Mouse (Mus musculus): ENCODE data around the gene Wdr31. TPM values are rescaled to one million over a fixed set of nuclear protein-coding genes. Genes with fewer than 3 reads are reported as not detected.

Gene Wdr31
- total RNA-seq, 2 experiments from 2014 or later, result 7.3 to 8.3 TPM

GRCm38 (mm10) chr4:62427978-62428758 is 42.5 kb downstream of the Wdr31 start:
- TF ChIP-seq CTCF (conservative IDR thresholded peaks at IDR 0.05), result no peak
- H3K4me3 ChIP-seq, result no peak overlapping the region
- no peak overlapping the region for H3K27ac ChIP-seq
- DNase-seq (ENCODE audit: low spot score in 2 of 2), result no peak

- TF ChIP-seq CTCF (conservative IDR thresholded peaks at IDR 0.05), result no peak
- Histone ChIP-seq H3K27ac (no peak overlapping the region), H3K4me3 (no peak overlapping the region)
- DNase-seq (ENCODE audit: low spot score in 2 of 2), result no peak
These were observed 44.8 kb downstream of the Wdr31 start for GRCm38 (mm10) chr4:62425891-62426290.

- DNase-seq (ENCODE audit: low spot score in 2 of 2), result no peak
- Histone ChIP-seq H3K27ac (peak overlapping the region; percentile 59; the same call in 1 of the 2 replicates), H3K4me3 (no peak overlapping the region)
- no peak for TF ChIP-seq CTCF (conservative IDR thresholded peaks at IDR 0.05)
These were observed 51.6 kb downstream of the Wdr31 start for GRCm38 (mm10) chr4:62419091-62419490.

- peak in 1 of 2 experiments; percentile 41 for DNase-seq (ENCODE audit: low spot score in 2 of 2)
- Histone ChIP-seq H3K27ac (peak overlapping the region; percentile 59), H3K4me3 (no peak overlapping the region)
- no peak for TF ChIP-seq CTCF (conservative IDR thresholded peaks at IDR 0.05)
These were observed 52.2 kb downstream of the Wdr31 start for GRCm38 (mm10) chr4:62418448-62418847.

GRCm38 (mm10) chr4:62411606-62412005 is 59.1 kb downstream of the Wdr31 start:
- no peak for DNase-seq (ENCODE audit: low spot score in 2 of 2)
- TF ChIP-seq CTCF (conservative IDR thresholded peaks at IDR 0.05), result no peak
- no peak overlapping the region for H3K27ac ChIP-seq
- no peak overlapping the region for H3K4me3 ChIP-seq

- H3K27ac ChIP-seq, result no peak overlapping the region
- no peak for TF ChIP-seq CTCF (conservative IDR thresholded peaks at IDR 0.05)
- no peak overlapping the region; the same call in 1 of the 2 replicates for H3K4me3 ChIP-seq
- DNase-seq (ENCODE audit: low spot score in 2 of 2), result no peak
These were observed 60.4 kb downstream of the Wdr31 start for GRCm38 (mm10) chr4:62410325-62410724.

- no peak for TF ChIP-seq CTCF (conservative IDR thresholded peaks at IDR 0.05)
- Histone ChIP-seq H3K27ac (no peak overlapping the region), H3K4me3 (peak overlapping the region; percentile 90)
- no peak for DNase-seq (ENCODE audit: low spot score in 2 of 2)
These were observed 61.1 kb downstream of the Wdr31 start for GRCm38 (mm10) chr4:62409615-62410014.

GRCm38 (mm10) chr4:62408601-62409282 is 62.0 kb downstream of the Wdr31 start, which contains the start of the genes Cdc26 and Prpf4:
Gene Cdc26 (minus strand): TSS chr4:62408642.
Gene Prpf4 (plus strand): TSS chr4:62408797.
- peak; percentile 96 to 99 for DNase-seq (ENCODE audit: low spot score in 2 of 2)
- peak within 1 kb of the TSS; percentile 90 for H3K4me3 ChIP-seq
- H3K27ac ChIP-seq, result peak within 1 kb of the TSS; percentile 93
- TF ChIP-seq CTCF (conservative IDR thresholded peaks at IDR 0.05), result no peak

GRCm38 (mm10) chr4:62407730-62408582 is 62.7 kb downstream of the Wdr31 start:
- Histone ChIP-seq H3K27ac (peak overlapping the region; percentile 93), H3K4me3 (peak overlapping the region; percentile 90)
- TF ChIP-seq CTCF (conservative IDR thresholded peaks at IDR 0.05), result peak; percentile 77
- peak; percentile 20 to 35 for DNase-seq (ENCODE audit: low spot score in 2 of 2)

GRCm38 (mm10) chr4:62406133-62406532 is 64.6 kb downstream of the Wdr31 start:
- TF ChIP-seq CTCF (conservative IDR thresholded peaks at IDR 0.05), result no peak
- Histone ChIP-seq H3K27ac (no peak overlapping the region), H3K4me3 (no peak overlapping the region)
- no peak for DNase-seq (ENCODE audit: low spot score in 2 of 2)

- no peak overlapping the region for H3K4me3 ChIP-seq
- TF ChIP-seq CTCF (conservative IDR thresholded peaks at IDR 0.05), result no peak
- DNase-seq (ENCODE audit: low spot score in 2 of 2), result peak; percentile 28 to 55
- peak overlapping the region; percentile 49 for H3K27ac ChIP-seq
These were observed 71.7 kb downstream of the Wdr31 start for GRCm38 (mm10) chr4:62398956-62399355.

Other genes with a start within 250 kb of the Wdr31 start
- gene Zfp37, start 239.8 kb downstream of the Wdr31 start, total RNA-seq (2021), result 10 to 100 TPM; 26.0 to 26.3 TPM
- 10 to 100 TPM in 1 of 2 experiments, 1 to 10 TPM in 1; 9.5 to 10.2 TPM for gene Slc31a2, start 208.3 kb downstream of the Wdr31 start, total RNA-seq (2021)
- gene Fkbp15, start 110.3 kb downstream of the Wdr31 start, total RNA-seq (2021), result 10 to 100 TPM; 41.1 to 43.4 TPM
- gene Slc31a1, start 110.2 kb downstream of the Wdr31 start, total RNA-seq (2021), result 10 to 100 TPM; 11.7 to 11.9 TPM
- 10 to 100 TPM; 49.0 to 51.3 TPM for gene Cdc26, start 62.3 kb downstream of the Wdr31 start, total RNA-seq (2021)
- 10 to 100 TPM; 13.2 to 13.3 TPM for gene Prpf4, start 62.1 kb downstream of the Wdr31 start, total RNA-seq (2021)
- not detected for gene Rnf183, start 35.6 kb downstream of the Wdr31 start, total RNA-seq (2021)
- under 1 TPM; 0.64 to 0.69 TPM for gene Bspry, start 9.2 kb upstream of the Wdr31 start, total RNA-seq (2021)
- 10 to 100 TPM in 1 of 2 experiments, 1 to 10 TPM in 1; 7.9 to 11.1 TPM for gene Hdhd3, start 32.6 kb upstream of the Wdr31 start, total RNA-seq (2021)
- gene Alad, start 49.0 kb upstream of the Wdr31 start, total RNA-seq (2021), result 10 to 100 TPM; 24.6 to 31.5 TPM
- gene Pole3, start 54.2 kb upstream of the Wdr31 start, total RNA-seq (2021), result 10 to 100 TPM; 28.0 to 28.5 TPM
- under 1 TPM in 1 of 2 experiments, not detected in 1; 0.44 TPM for gene 4933430I17Rik, start 54.5 kb upstream of the Wdr31 start, total RNA-seq (2021)
- 10 to 100 TPM; 18.9 to 21.6 TPM for gene Rgs3, start 89.0 kb upstream of the Wdr31 start, total RNA-seq (2021)